17 mouse cellular contexts compared by ENCODE assay signal in the genomic region with DNA sequence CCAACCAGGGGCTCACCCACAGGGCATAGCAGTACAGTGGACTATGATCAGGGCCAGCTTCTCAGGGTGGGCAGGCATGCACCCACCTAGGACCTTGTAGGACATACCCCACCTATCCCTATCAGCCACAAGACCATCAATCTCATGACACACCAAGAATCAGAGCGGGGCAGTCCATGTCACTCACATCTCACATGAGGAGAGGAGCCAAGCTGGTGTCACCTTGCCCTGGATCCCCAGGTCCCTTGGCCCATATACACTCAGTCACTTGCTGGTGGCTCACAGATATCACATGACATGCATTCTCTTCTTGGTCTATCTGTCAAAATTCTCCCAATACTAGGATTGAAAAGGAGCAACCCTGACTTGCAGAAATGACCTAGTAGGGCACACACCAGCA. TPM values are rescaled to one million over a fixed set of nuclear protein-coding genes. Genes with fewer than 3 reads are reported as not detected.
DNase-seq lines count a peak whose midpoint lies in the region; ATAC-seq and TF ChIP-seq lines count a peak whose summit lies in the region.
"Had no signal": no experiment of that assay in that cellular context is flagged by ENCODE, and none has a peak within 500 bp of the region (broad histone marks: within the 10 kb centered on the region; RNA-seq: fewer than 3 reads in every experiment).

No protein-coding gene starts in this region.

- TF ChIP-seq CTCF in gastrocnemius, adult 2 months (IDR thresholded peaks at IDR 0.05) = no peak
- no peak for TF ChIP-seq CTCF in olfactory bulb, adult 2 months (IDR thresholded peaks at IDR 0.05; ENCODE audit: insufficient read depth, low read depth, low read length)

- H3K4me2 ChIP-seq in heart, embryonic 16.5 days (ENCODE audit: low read depth, low read length) = no peak overlapping the region
- H3K4me2 ChIP-seq in midbrain, embryonic 11.5 days = no peak overlapping the region
- H3K4me2 ChIP-seq: limb, embryonic 13.5 days; liver, embryonic 13.5 days; lung, embryonic 15.5 days had no signal

- peak overlapping the region; percentile 38 for H3K4me3 ChIP-seq in gastrocnemius, adult 2 months
- H3K4me3 ChIP-seq in heart, embryonic 16.5 days (ENCODE audit: low read length) = no peak overlapping the region
- H3K4me3 ChIP-seq in midbrain, embryonic 10.5 days = no peak overlapping the region
- H3K4me3 ChIP-seq in midbrain, embryonic 11.5 days (ENCODE audit: low read depth, low read length) = no peak overlapping the region
- no peak overlapping the region for H3K4me3 ChIP-seq in olfactory bulb, adult 2 months (ENCODE audit: insufficient read depth, low read depth, low read length)
- H3K4me3 ChIP-seq: forebrain, embryonic 10.5 days; limb, embryonic 13.5 days; liver, embryonic 13.5 days; lung, embryonic 15.5 days had no signal

- no peak for TF ChIP-seq POLR2A in olfactory bulb, adult 2 months (IDR thresholded peaks at IDR 0.05; ENCODE audit: insufficient read depth, low read depth, low read length)

- intact Hi-C loops in gastrocnemius, adult 2 months (cut with DNase I) = loop anchor here (2.0 to 5.0 kb wide), 2 partner anchors 16 to 42 kb away; no protein-coding TSS in a partner anchor

- peak; percentile 54 for DNase-seq in gastrocnemius, adult 2 months
- no peak for DNase-seq in gastrocnemius, adult 8-10 months (ENCODE audit: low spot score in 2 of 2)
- no peak for DNase-seq in heart, postnatal 4 days
- no peak for DNase-seq in midbrain, embryonic 10.5 days (ENCODE audit: low spot score)
- no peak for DNase-seq in midbrain, embryonic 11.5 days (ENCODE audit: low spot score, missing footprints)
- DNase-seq: kidney, adult 8-10 months; kidney, postnatal 14 days; liver, embryonic 13.5 days had no signal

- WGBS in heart, embryonic 16.5 days = 83% methylated on average over 1 of the region's 1 CpGs
- 94% methylated on average over 1 of the region's 1 CpGs for WGBS in midbrain, embryonic 10.5 days
- 100% methylated on average over 1 of the region's 1 CpGs for WGBS in midbrain, embryonic 11.5 days
- WGBS in olfactory bulb, adult 2 months = 100% methylated on average over 1 of the region's 1 CpGs

- peaks cover 40% of the 10 kb centered on the region for H3K4me1 ChIP-seq in heart, embryonic 16.5 days (ENCODE audit: control insufficient read depth, insufficient read depth, low read length)
- peaks cover 63% of the 10 kb centered on the region for H3K4me1 ChIP-seq in midbrain, embryonic 10.5 days
- peaks cover 46% of the 10 kb centered on the region for H3K4me1 ChIP-seq in midbrain, embryonic 11.5 days (ENCODE audit: control insufficient read depth, insufficient read depth, low read length)
- H3K4me1 ChIP-seq in olfactory bulb, adult 2 months (ENCODE audit: control insufficient read depth, insufficient read depth, low read length) = peaks cover 69% of the 10 kb centered on the region

- H3K27ac ChIP-seq in gastrocnemius, adult 2 months = peak overlapping the region; percentile 84
- peak overlapping the region; percentile 69 for H3K27ac ChIP-seq in heart, embryonic 16.5 days (ENCODE audit: low read length)
- peak overlapping the region; percentile 49; the same call in 1 of the 2 replicates for H3K27ac ChIP-seq in midbrain, embryonic 10.5 days (replicated peaks)
- no peak overlapping the region for H3K27ac ChIP-seq in midbrain, embryonic 11.5 days (ENCODE audit: low read depth, low read length)
- peak overlapping the region; percentile 99 for H3K27ac ChIP-seq in olfactory bulb, adult 2 months (ENCODE audit: insufficient read depth, low read depth, low read length)
- H3K27ac ChIP-seq: forebrain, embryonic 10.5 days; limb, embryonic 13.5 days; liver, embryonic 13.5 days; lung, embryonic 15.5 days; macrophage had no signal

- H3K36me3 ChIP-seq in heart, embryonic 16.5 days (ENCODE audit: control insufficient read depth, insufficient read depth) = no peaks in the 10 kb centered on the region
- H3K36me3 ChIP-seq in midbrain, embryonic 10.5 days = no peaks in the 10 kb centered on the region
- no peaks in the 10 kb centered on the region for H3K36me3 ChIP-seq in midbrain, embryonic 11.5 days (ENCODE audit: control insufficient read depth, insufficient read depth, low read length)
- H3K36me3 ChIP-seq: forebrain, embryonic 10.5 days; limb, embryonic 13.5 days; liver, embryonic 13.5 days; lung, embryonic 15.5 days had no signal

- no peaks in the 10 kb centered on the region for H3K27me3 ChIP-seq in heart, embryonic 16.5 days (ENCODE audit: control insufficient read depth, insufficient read depth, low read length)
- H3K27me3 ChIP-seq in midbrain, embryonic 10.5 days (ENCODE audit: low read depth, poor library complexity, severe bottlenecking) = no peaks in the 10 kb centered on the region
- no peaks in the 10 kb centered on the region for H3K27me3 ChIP-seq in midbrain, embryonic 11.5 days (ENCODE audit: control insufficient read depth, insufficient read depth, low read length)
- H3K27me3 ChIP-seq: CH12.LX; limb, embryonic 13.5 days; liver, embryonic 13.5 days; lung, embryonic 15.5 days had no signal

- H3K9ac ChIP-seq in heart, embryonic 16.5 days (ENCODE audit: low read length) = no peak overlapping the region
- H3K9ac ChIP-seq in midbrain, embryonic 11.5 days (ENCODE audit: low read length) = no peak overlapping the region
- H3K9ac ChIP-seq: limb, embryonic 13.5 days; liver, embryonic 13.5 days; lung, embryonic 15.5 days had no signal

- ATAC-seq in heart, embryonic 16.5 days (replicated peaks; ENCODE audit: extremely low read depth, insufficient read depth, low FRiP score) = no peak
- ATAC-seq in midbrain, embryonic 11.5 days (ENCODE audit: low FRiP score) = no peak
- ATAC-seq: inflammation-experienced regulatory T-cells, adult 6 months had no signal

- H3K9me3 ChIP-seq in heart, embryonic 16.5 days (replicated peaks; ENCODE audit: control insufficient read depth, low read length) = no peaks in the 10 kb centered on the region
- H3K9me3 ChIP-seq in midbrain, embryonic 10.5 days (replicated peaks) = no peaks in the 10 kb centered on the region
- no peaks in the 10 kb centered on the region for H3K9me3 ChIP-seq in midbrain, embryonic 11.5 days (ENCODE audit: control insufficient read depth, low read length)
- H3K9me3 ChIP-seq: forebrain, embryonic 10.5 days; limb, embryonic 13.5 days; liver, embryonic 13.5 days; lung, embryonic 15.5 days had no signal

RNA-seq across cellular contexts. Expression of gene Wnk2, which starts 18.7 kb away (rescaled TPM):
- total RNA-seq in gastrocnemius, adult 2 months (2021) = 10 to 100 TPM; 58.9 to 99.2 TPM
- 10 to 100 TPM; 81.6 to 86.2 (median 81.9) TPM for total RNA-seq in gastrocnemius, adult 8-10 months (2022)
- 1.8 and 1.9 TPM in 2 replicates for polyA plus RNA-seq in heart, embryonic 16.5 days (2015; fragmentation: Nextera tagmentation; extraction: Ambion mirVana)
- 10 to 100 TPM; 22.3 to 25.0 TPM for total RNA-seq in heart, postnatal 4 days (2021)
- polyA plus RNA-seq in midbrain, embryonic 10.5 days (2016; fragmentation: Nextera tagmentation; extraction: Ambion mirVana) = 4.3 and 6.9 TPM in 2 replicates
- 6.1 and 7.8 TPM in 2 replicates for polyA plus RNA-seq in midbrain, embryonic 11.5 days (2014; fragmentation: Nextera tagmentation; extraction: Ambion mirVana)
- polyA plus RNA-seq in olfactory bulb, adult 2 months (2012; ENCODE audit: insufficient read depth, insufficient read length, low replicate concordance, missing spikeins) = not detected in 2 replicates
- total RNA-seq: MEL had no signal
- polyA plus RNA-seq: inflammation-experienced regulatory T-cells, adult 6 months; macrophage had no signal

RNA-seq across cellular contexts. Expression of gene Ninj1, which starts 58.1 kb away (rescaled TPM):
- total RNA-seq in gastrocnemius, adult 2 months (2021) = 10 to 100 TPM; 17.2 to 18.7 TPM
- 10 to 100 TPM; 15.4 to 22.5 (median 19.0) TPM for total RNA-seq in gastrocnemius, adult 8-10 months (2022)
- polyA plus RNA-seq in heart, embryonic 16.5 days (2015; fragmentation: Nextera tagmentation; extraction: Ambion mirVana) = 78.8 and 84.5 TPM in 2 replicates
- total RNA-seq in heart, postnatal 4 days (2021) = 10 to 100 TPM; 51.3 to 53.5 TPM
- 23.1 and 24.3 TPM in 2 replicates for polyA plus RNA-seq in midbrain, embryonic 10.5 days (2016; fragmentation: Nextera tagmentation; extraction: Ambion mirVana)
- 17.5 TPM in 2 replicates for polyA plus RNA-seq in midbrain, embryonic 11.5 days (2014; fragmentation: Nextera tagmentation; extraction: Ambion mirVana)
- not detected in 2 replicates for polyA plus RNA-seq in olfactory bulb, adult 2 months (2012; ENCODE audit: insufficient read depth, insufficient read length, low replicate concordance, missing spikeins)

Comparison
In these comparisons a context has a peak if more than half of its experiments do, and no peak if none do; other contexts are left out.
1. RNA of gene Ninj1, which starts 58.1 kb away (polyA plus RNA-seq): 78.8 to 84.5 TPM in heart, embryonic 16.5 days, 23.1 to 24.3 TPM in midbrain, embryonic 10.5 days and 17.5 TPM in midbrain, embryonic 11.5 days; not detected in olfactory bulb, adult 2 months; every median in the first group is over 10 times any median in the second.